21 mouse cellular contexts compared by ENCODE assay signal in genomic region chr3:21813401-21813800, GRCm38 (mm10).
DNase-seq lines count a peak whose midpoint lies in the region; ATAC-seq and TF ChIP-seq lines count a peak whose summit lies in the region.
"Had no signal": no experiment of that assay in that cellular context is flagged by ENCODE, and none has a peak within 500 bp of the region (broad histone marks: within the 10 kb centered on the region; RNA-seq: fewer than 3 reads in every experiment).

No protein-coding gene starts in this region.

- no peaks in the 10 kb centered on the region for H3K36me3 ChIP-seq in limb, embryonic 12.5 days
- H3K36me3 ChIP-seq in limb, embryonic 10.5 days = no peaks in the 10 kb centered on the region
- no peaks in the 10 kb centered on the region for H3K36me3 ChIP-seq in midbrain, embryonic 13.5 days
- H3K36me3 ChIP-seq: embryonic facial prominence, embryonic 12.5 days; forebrain, embryonic 12.5 days; heart, embryonic 10.5 days; hindbrain, embryonic 12.5 days had no signal

- WGBS in limb, embryonic 12.5 days = 32% methylated on average over 1 of the region's 1 CpGs
- WGBS in limb, embryonic 10.5 days = 80% methylated on average over 1 of the region's 1 CpGs
- 41% methylated on average over 1 of the region's 1 CpGs for WGBS in lung, adult 2 months
- 83% methylated on average over 1 of the region's 1 CpGs for WGBS in midbrain, embryonic 13.5 days

- no peak overlapping the region for H3K4me2 ChIP-seq in limb, embryonic 12.5 days
- H3K4me2 ChIP-seq in midbrain, embryonic 13.5 days (replicated peaks) = no peak overlapping the region
- H3K4me2 ChIP-seq: embryonic facial prominence, embryonic 12.5 days; forebrain, embryonic 12.5 days; hindbrain, embryonic 12.5 days had no signal

- intact Hi-C loops in gastrocnemius, postnatal 36 days (cut with DNase I) = no loop called here

- peak; percentile 24; the same call in 1 of the 2 replicates for ATAC-seq in limb, embryonic 12.5 days (ENCODE audit: insufficient number of reproducible peaks, insufficient read depth, low FRiP score, low TSS enrichment, low read depth)
- ATAC-seq in midbrain, embryonic 13.5 days = no peak
- ATAC-seq: forebrain, embryonic 16.5 days; hindbrain, embryonic 16.5 days had no signal

- no peak overlapping the region for H3K9ac ChIP-seq in limb, embryonic 12.5 days (replicated peaks)
- H3K9ac ChIP-seq in midbrain, embryonic 13.5 days (replicated peaks) = no peak overlapping the region
- H3K9ac ChIP-seq: embryonic facial prominence, embryonic 12.5 days; forebrain, embryonic 12.5 days; hindbrain, embryonic 12.5 days had no signal

- no peak overlapping the region for H3K27ac ChIP-seq in limb, embryonic 12.5 days
- H3K27ac ChIP-seq in limb, embryonic 10.5 days = no peak overlapping the region
- H3K27ac ChIP-seq in midbrain, embryonic 13.5 days = no peak overlapping the region
- H3K27ac ChIP-seq: embryonic facial prominence, embryonic 12.5 days; forebrain, embryonic 12.5 days; heart, embryonic 10.5 days; hindbrain, embryonic 12.5 days had no signal

- no peak overlapping the region for H3K4me3 ChIP-seq in limb, embryonic 12.5 days (replicated peaks)
- no peak overlapping the region for H3K4me3 ChIP-seq in limb, embryonic 10.5 days
- H3K4me3 ChIP-seq in lung, adult 2 months (replicated peaks; ENCODE audit: extremely low read depth, low read depth, low read length) = no peak overlapping the region
- H3K4me3 ChIP-seq in midbrain, embryonic 13.5 days (replicated peaks) = no peak overlapping the region
- H3K4me3 ChIP-seq: embryonic facial prominence, embryonic 12.5 days; forebrain, embryonic 12.5 days; heart, embryonic 10.5 days; hindbrain, embryonic 12.5 days had no signal

- DNase-seq in limb, embryonic 10.5 days (ENCODE audit: low spot score) = no peak
- peak; percentile 39 for DNase-seq in lung, postnatal 36 days
- no peak for DNase-seq in lung, adult 2 months
- DNase-seq in forelimb bud, embryonic 11.5 days (ENCODE audit: low read depth, low spot score) = peak; percentile 45
- no peak for DNase-seq in gastrocnemius, postnatal 36 days
- DNase-seq: adrenal gland, postnatal 14 days; B cell, adult 2 months; cerebellum, adult 11-12 months; cerebellum, adult 9-10 months; cerebellum, postnatal 25 days; heart, adult 18-20 months; heart, postnatal 10 days; heart, postnatal 4 days had no signal

- H3K27me3 ChIP-seq in limb, embryonic 12.5 days = no peaks in the 10 kb centered on the region
- H3K27me3 ChIP-seq in limb, embryonic 10.5 days (ENCODE audit: low read depth, poor library complexity, severe bottlenecking) = no peaks in the 10 kb centered on the region
- no peaks in the 10 kb centered on the region for H3K27me3 ChIP-seq in midbrain, embryonic 13.5 days
- H3K27me3 ChIP-seq: embryonic facial prominence, embryonic 12.5 days; forebrain, embryonic 12.5 days; hindbrain, embryonic 12.5 days had no signal

- no peak for TF ChIP-seq CTCF in lung, adult 2 months (IDR thresholded peaks at IDR 0.05; ENCODE audit: insufficient read depth, low read length)

- H3K4me1 ChIP-seq in limb, embryonic 12.5 days (replicated peaks) = peaks cover 21% of the 10 kb centered on the region
- H3K4me1 ChIP-seq in limb, embryonic 10.5 days = peaks cover 28% of the 10 kb centered on the region
- H3K4me1 ChIP-seq in lung, adult 2 months (ENCODE audit: control insufficient read depth, insufficient read depth, low read length) = no peaks in the 10 kb centered on the region
- H3K4me1 ChIP-seq in midbrain, embryonic 13.5 days (replicated peaks) = peaks cover 25% of the 10 kb centered on the region

- no peak for TF ChIP-seq POLR2A in lung, adult 2 months (IDR thresholded peaks at IDR 0.05; ENCODE audit: borderline replicate concordance, extremely low read depth, low read depth, low read length)

- H3K9me3 ChIP-seq in limb, embryonic 12.5 days = no peaks in the 10 kb centered on the region
- H3K9me3 ChIP-seq in limb, embryonic 10.5 days (replicated peaks) = no peaks in the 10 kb centered on the region
- no peaks in the 10 kb centered on the region for H3K9me3 ChIP-seq in midbrain, embryonic 13.5 days
- H3K9me3 ChIP-seq: embryonic facial prominence, embryonic 12.5 days; forebrain, embryonic 12.5 days; heart, embryonic 10.5 days; hindbrain, embryonic 12.5 days had no signal

Comparison
In these comparisons a context has a peak if more than half of its experiments do, and no peak if none do; other contexts are left out.
1. DNase-seq: peak in lung, postnatal 36 days (single experiment) and forelimb bud, embryonic 11.5 days (single experiment); none in limb, embryonic 10.5 days (single experiment), lung, adult 2 months (single experiment) and gastrocnemius, postnatal 36 days (0 of 2).